Mouse (Mus musculus) stomach, embryonic 16.5 days (tissue): ENCODE results near the gene Krt33a. TPM values are rescaled to one million over a fixed set of nuclear protein-coding genes. Genes with fewer than 3 reads are reported as not detected.
A peak's percentile ranks its signal among the peaks of the same experiment; 100 is the strongest.

ENCODE experiments used
- ATAC-seq: fragments of 200-750 bp; cut with Nextera tagmentation; 2 replicates; pipeline ENCODE4 v1.8.0; 2017; ENCODE audit warnings: moderate number of reproducible peaks, moderate TSS enrichment; ENCODE audit not compliant: insufficient read depth, low FRiP score
- H3K27ac ChIP-seq: fragments of 300-500 bp; sonication (generic); 2 replicates; pipeline ENCODE4 v1.5.1; 2014; ENCODE audit warnings: low read length
- H3K27me3 ChIP-seq: fragments of 300-500 bp; sonication (generic); 2 replicates; pipeline ENCODE4 v1.6.1; 2014; ENCODE audit warnings: low read length, control low read depth, mixed read lengths; ENCODE audit not compliant: control insufficient read depth, insufficient read depth
- H3K36me3 ChIP-seq: fragments of 300-500 bp; sonication (generic); 2 replicates; pipeline ENCODE4 v1.6.1; 2014; ENCODE audit warnings: low read length; ENCODE audit not compliant: control insufficient read depth, insufficient read depth
- H3K4me1 ChIP-seq: fragments of 300-500 bp; sonication (generic); 2 replicates; pipeline ENCODE4 v1.6.1; 2014; ENCODE audit warnings: low read length, control low read depth, mixed read lengths; ENCODE audit not compliant: control insufficient read depth, insufficient read depth
- H3K4me2 ChIP-seq: fragments of 300-500 bp; sonication (generic); 2 replicates; pipeline ENCODE4 v1.6.1; 2014; ENCODE audit warnings: low read depth, low read length, mixed read lengths
- H3K4me3 ChIP-seq: fragments of 300-500 bp; sonication (generic); replicated peaks from 2 replicates; pipeline ENCODE4 v1.5.1; 2014; ENCODE audit warnings: mild to moderate bottlenecking, low read length
- H3K9ac ChIP-seq: fragments of 300-500 bp; sonication (generic); 2 replicates; pipeline ENCODE4 v1.6.1; 2014; ENCODE audit warnings: low read length
- H3K9me3 ChIP-seq: fragments of 300-500 bp; sonication (generic); replicated peaks from 2 replicates; pipeline ENCODE4 v1.6.1; 2016; ENCODE audit warnings: low read length, control low read depth; ENCODE audit not compliant: control insufficient read depth
- WGBS: fragments of 180-500 bp; shearing (Covaris S2); extraction: QIAGEN DNeasy Blood & Tissue Kit; methylation state at CpG from one replicate; pipeline ENCODE4 v1.1.7; 2014; 5-methylcytosine and 5-hydroxymethylcytosine counted together
- polyA plus RNA-seq: library from polyadenylated mRNA; unstranded; fragments of >200 nt; fragmentation: Nextera tagmentation; extraction: Ambion mirVana; gene quantifications from 2 replicates; pipeline ENCODE4 v1.2.1, GENCODE M21; 2015

The Krt33a gene
- polyA plus RNA-seq, 1 experiment from 2014 or later = 0.23 TPM

DNA sequence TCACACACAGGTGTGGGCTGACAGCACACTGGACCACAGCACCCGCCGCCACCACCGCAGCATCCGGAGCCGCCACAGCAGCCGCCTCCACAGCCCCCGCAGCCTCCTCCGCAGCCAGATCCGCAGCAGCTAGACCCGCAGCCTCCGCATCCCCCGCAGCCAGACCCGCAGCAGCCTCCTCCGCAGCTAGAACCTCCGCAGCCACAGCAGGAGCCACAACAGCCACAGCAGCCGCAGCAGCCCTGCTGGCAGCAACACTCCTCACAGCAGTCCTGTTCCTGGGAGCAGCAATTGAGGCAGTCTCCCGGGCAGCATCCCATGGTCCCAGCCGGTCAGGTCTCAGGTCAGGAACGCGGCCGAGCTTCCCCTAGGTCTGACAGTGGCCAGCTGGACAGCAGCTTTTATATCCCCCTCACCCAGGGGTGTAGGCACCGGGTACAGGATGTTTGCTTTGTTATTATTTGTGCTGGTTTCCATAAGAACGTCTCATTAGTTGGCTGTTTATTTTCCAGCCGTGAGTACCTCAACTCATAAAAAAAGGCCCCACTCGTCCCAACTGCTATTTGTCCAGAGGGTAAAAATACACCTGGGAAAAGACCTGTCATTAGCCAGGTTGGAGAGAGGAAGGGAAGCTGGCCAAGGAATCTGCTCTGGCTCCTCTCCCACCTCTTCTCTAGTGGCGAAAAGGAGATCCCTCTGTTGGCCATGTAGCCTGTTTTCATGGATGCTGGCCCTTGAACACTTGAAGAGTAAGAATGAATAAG lies 22.2 kb downstream of the Krt33a start, which contains the start of gene Krtap17-1:
TSS of gene Krtap17-1 (minus strand) at position 375 of the 764 bp plus-strand sequence.
- H3K27ac ChIP-seq = no peak within 1 kb of the TSS
- H3K9ac ChIP-seq = no peak within 1 kb of the TSS
- H3K9me3 ChIP-seq = no peaks in the 10 kb centered on the region
- WGBS = 14% methylated on average over 26 of the region's 26 CpGs
- no peaks in the 10 kb centered on the region for H3K36me3 ChIP-seq
- no peak within 1 kb of the TSS for H3K4me2 ChIP-seq
- no peak for ATAC-seq
- peaks cover 4% of the 10 kb centered on the region; the same call in 1 of the 2 replicates for H3K27me3 ChIP-seq
- H3K4me1 ChIP-seq = no peaks in the 10 kb centered on the region
- no peak within 1 kb of the TSS for H3K4me3 ChIP-seq

DNA sequence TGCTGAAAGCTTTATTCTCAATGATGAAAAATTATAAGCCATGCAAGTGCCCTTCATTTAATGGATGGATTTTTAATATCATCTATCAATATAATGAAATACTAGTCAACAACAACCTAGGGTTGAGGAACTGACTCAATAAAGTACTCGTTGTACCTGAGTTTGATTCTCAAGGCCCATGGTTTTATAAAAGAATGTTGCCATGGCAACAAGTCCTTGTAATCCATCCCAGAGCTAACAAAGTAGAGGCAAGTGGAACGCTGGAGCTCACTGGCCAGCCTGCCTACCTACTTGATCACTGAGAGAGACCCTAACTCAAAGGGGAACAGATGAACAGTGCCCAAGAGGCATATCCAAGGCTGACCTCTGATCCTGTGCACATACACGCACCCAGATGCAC lies 25.4 kb downstream of the Krt33a start:
- H3K27ac ChIP-seq = no peak overlapping the region
- H3K4me1 ChIP-seq = no peaks in the 10 kb centered on the region
- no peaks in the 10 kb centered on the region for H3K9me3 ChIP-seq
- peaks cover 4% of the 10 kb centered on the region; the same call in 1 of the 2 replicates for H3K27me3 ChIP-seq
- no peak overlapping the region for H3K4me3 ChIP-seq
- H3K9ac ChIP-seq = no peak overlapping the region
- H3K4me2 ChIP-seq = no peak overlapping the region
- WGBS = 72% methylated on average over 3 of the region's 3 CpGs
- ATAC-seq = no peak
- H3K36me3 ChIP-seq = no peaks in the 10 kb centered on the region

DNA sequence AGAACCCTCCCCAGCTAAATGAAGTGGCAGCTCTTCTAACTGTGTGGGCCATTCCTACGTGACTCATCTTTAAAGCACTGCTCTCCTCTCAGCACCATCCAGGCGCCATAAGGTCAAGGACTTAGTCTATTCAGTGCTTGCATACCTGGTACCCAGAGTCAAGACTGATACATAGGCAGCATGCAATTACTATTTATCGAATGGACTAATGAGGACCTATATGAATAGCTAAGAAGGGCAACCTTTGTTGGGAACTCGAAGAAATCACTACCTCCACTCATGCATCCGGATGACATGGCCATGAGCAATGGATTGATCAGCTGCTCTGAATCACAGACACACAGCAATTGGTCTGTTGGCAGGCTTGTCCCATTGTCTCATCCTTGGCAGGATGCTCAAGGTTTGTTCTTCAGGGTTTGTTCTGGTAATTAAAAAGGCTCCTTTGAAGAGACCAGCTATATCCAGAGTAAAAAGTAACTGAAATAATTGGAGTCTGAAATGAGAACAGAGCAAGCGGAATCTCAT lies 26.1 kb downstream of the Krt33a start:
- 88% methylated on average over 6 of the region's 6 CpGs for WGBS
- H3K9me3 ChIP-seq = no peaks in the 10 kb centered on the region
- H3K4me3 ChIP-seq = no peak overlapping the region
- no peak overlapping the region for H3K9ac ChIP-seq
- no peak for ATAC-seq
- no peaks in the 10 kb centered on the region for H3K4me1 ChIP-seq
- H3K36me3 ChIP-seq = no peaks in the 10 kb centered on the region
- no peak overlapping the region for H3K4me2 ChIP-seq
- no peaks in the 10 kb centered on the region for H3K27me3 ChIP-seq
- H3K27ac ChIP-seq = no peak overlapping the region

DNA sequence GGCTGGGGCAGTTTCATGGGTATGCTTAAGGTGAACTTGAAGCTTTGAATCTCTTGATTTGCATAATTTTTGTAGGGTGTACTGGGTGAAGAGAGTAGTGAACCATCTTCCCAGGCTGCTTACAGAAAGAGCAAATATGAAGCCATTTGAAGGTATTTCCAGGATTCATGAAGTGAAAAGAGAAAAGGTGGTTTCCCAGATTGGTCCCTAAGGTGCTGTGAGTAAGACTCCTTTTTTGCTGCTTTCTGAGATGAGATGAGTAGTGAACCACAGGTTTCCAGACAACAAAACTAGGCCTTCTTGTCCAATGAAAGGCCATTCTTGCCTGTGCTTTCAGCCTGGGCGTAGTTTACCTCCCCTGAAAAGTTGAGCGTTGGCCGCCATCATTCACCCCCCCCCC lies 27.5 kb downstream of the Krt33a start:
- ATAC-seq = no peak
- WGBS = 86% methylated on average over 3 of the region's 3 CpGs

DNA sequence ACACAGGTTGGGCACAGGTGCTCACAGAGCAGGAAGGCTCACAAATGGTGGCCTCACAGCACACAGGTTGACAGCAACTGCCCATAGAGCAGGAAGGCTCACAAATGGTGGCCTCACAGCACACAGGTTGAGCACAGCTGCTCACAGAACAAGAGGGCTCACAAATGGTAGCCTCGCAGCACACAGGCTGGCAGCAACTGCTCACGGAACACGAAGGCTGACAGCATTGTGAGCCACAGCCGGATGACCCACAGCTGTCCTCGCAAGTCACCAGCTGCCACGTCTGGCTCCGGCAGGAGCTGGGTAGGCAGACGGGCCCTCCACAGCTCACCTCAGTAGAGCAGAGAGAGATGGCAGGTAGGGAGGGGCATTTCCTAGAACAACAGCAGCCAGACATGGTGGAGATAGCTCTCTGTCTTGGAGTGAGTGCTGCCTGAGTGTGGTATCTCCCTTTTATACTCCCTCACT lies 29.8 kb downstream of the Krt33a start, which contains the start of gene Krtap16-1:
TSS of gene Krtap16-1 (minus strand) at position 418 of the 468 bp plus-strand sequence.
- no peaks in the 10 kb centered on the region for H3K27me3 ChIP-seq
- 73% methylated on average over 8 of the region's 8 CpGs for WGBS
- no peak within 1 kb of the TSS for H3K4me2 ChIP-seq
- no peaks in the 10 kb centered on the region for H3K4me1 ChIP-seq
- H3K9me3 ChIP-seq = no peaks in the 10 kb centered on the region
- ATAC-seq = no peak
- H3K4me3 ChIP-seq = no peak within 1 kb of the TSS
- H3K9ac ChIP-seq = no peak within 1 kb of the TSS
- H3K36me3 ChIP-seq = no peaks in the 10 kb centered on the region
- H3K27ac ChIP-seq = no peak within 1 kb of the TSS

More for the DNA sequence above, 27.5 kb downstream of the Krt33a start:
- Histone ChIP-seq H3K4me1 (no peaks in the 10 kb centered on the region), H3K27ac (no peak overlapping the region), H3K27me3 (no peaks in the 10 kb centered on the region), H3K4me3 (no peak overlapping the region), H3K9me3 (no peaks in the 10 kb centered on the region), H3K4me2 (no peak overlapping the region), H3K9ac (no peak overlapping the region), H3K36me3 (no peaks in the 10 kb centered on the region)

DNA sequence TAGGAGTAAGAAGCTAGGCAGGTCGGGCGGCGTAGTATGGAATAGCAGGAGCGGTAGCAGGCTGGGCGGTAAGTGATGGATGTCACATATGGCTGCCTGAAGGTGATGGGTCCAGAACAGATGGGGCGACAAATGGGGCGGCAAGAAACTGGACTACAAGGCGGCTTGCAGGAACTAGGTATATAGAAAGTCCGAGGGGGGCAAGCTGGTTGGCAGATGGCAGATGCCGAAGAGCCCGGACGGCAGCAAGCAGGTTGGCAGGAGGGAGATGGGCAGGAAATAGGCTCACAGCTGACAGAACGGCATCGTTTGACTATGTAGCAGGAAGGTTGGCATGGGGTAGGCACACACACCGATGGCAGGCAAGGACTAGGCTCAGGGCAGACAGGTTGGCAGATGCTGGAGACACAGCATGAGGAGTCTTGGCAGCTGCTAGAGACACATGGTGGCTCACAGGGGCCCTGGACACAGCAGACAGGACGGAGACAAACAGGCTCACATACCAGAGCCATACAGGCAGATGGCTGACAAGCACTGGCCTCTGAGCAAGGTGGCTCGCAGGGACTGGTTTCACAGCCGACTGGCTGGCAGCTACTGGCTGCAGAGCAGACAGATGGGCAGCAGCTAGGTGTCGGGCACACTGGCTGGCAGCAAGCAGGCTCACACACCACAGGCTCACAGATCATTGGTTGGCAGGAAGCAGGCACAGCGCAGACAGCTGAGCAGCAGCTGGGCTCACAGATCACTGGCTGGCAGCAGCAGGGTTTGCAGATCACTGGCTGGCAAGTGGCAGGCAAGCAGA lies 30.5 kb downstream of the Krt33a start:
- Histone ChIP-seq H3K4me3 (no peak overlapping the region), H3K9me3 (no peaks in the 10 kb centered on the region), H3K27ac (no peak overlapping the region), H3K4me1 (no peaks in the 10 kb centered on the region), H3K9ac (no peak overlapping the region), H3K4me2 (no peak overlapping the region), H3K36me3 (no peaks in the 10 kb centered on the region), H3K27me3 (no peaks in the 10 kb centered on the region)
- WGBS = 76% methylated on average over 20 of the region's 20 CpGs
- ATAC-seq = peak; percentile 44; the same call in 1 of the 2 replicates

DNA sequence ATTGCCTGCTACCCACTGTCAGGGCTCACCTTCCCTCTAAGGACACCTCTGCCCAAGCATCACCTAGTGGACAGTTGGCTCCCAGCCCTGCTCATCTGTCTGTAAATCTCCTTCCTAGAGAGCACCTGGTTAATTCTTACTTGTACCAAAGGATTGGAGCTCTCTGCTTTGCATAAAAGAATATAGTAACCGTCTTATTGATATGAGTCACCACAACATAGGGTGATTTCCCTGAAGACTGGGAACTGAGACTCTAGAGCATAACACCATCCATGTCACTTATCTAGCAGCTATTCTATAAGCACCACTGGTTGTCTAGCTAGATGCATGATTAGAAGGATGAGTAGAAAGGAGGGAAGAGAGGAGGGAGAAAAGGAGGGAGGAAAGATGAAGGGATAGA lies 32.6 kb downstream of the Krt33a start:
- no peaks in the 10 kb centered on the region for H3K27me3 ChIP-seq
- H3K4me3 ChIP-seq = no peak overlapping the region
- no peak overlapping the region for H3K27ac ChIP-seq
- no peaks in the 10 kb centered on the region for H3K9me3 ChIP-seq
- ATAC-seq = no peak
- no peak overlapping the region for H3K4me2 ChIP-seq
- H3K9ac ChIP-seq = no peak overlapping the region
- WGBS = 83% methylated on average over 1 of the region's 1 CpGs
- no peaks in the 10 kb centered on the region for H3K36me3 ChIP-seq
- no peaks in the 10 kb centered on the region for H3K4me1 ChIP-seq

DNA sequence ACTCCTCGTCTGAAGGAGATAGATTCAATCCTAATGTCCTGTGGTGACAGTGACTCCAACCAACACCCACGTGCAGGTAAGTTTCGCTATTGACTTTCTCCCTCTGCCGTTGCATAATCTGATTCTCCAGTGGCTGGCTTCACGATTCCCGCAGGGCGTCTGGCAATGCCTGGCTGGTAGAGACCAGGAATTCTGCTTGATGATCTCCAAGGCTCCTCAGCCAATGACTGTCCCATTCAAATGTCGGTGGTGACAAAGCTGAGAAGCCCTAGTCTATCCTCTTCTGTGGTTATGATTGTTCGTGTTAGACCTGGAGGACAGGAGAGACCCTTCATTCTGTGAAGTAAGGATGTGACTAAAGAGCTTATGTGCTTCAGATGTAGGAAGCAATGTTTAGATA lies 33.3 kb downstream of the Krt33a start:
- 86% methylated on average over 9 of the region's 9 CpGs for WGBS
- no peaks in the 10 kb centered on the region for H3K4me1 ChIP-seq
- H3K36me3 ChIP-seq = no peaks in the 10 kb centered on the region
- H3K4me2 ChIP-seq = no peak overlapping the region
- no peak overlapping the region for H3K4me3 ChIP-seq
- ATAC-seq = no peak
- H3K27me3 ChIP-seq = no peaks in the 10 kb centered on the region
- H3K27ac ChIP-seq = no peak overlapping the region
- no peak overlapping the region for H3K9ac ChIP-seq
- H3K9me3 ChIP-seq = no peaks in the 10 kb centered on the region

DNA sequence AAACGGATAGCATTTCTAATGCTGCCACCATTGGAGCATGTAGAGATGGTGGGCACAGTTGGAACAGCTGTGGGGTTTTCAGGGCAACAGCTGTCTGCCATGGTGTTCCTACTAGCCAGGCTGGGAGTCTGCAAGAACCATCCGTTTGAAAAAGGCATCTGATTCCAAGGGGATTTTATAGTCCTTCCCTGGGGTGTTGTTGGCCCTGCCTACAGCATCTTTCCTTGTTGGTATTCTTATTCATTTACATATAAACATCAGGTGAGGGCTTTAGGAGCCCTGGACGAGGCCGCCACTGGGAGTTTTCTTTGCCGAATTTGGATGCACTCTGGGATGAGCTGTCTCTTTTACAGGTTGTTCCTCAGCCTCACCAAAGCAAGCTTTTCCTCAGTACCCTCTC lies 37.1 kb downstream of the Krt33a start, which contains the start of gene Krtap29-1:
TSS of gene Krtap29-1 (minus strand) at position 101 of the 400 bp plus-strand sequence.
- WGBS = 77% methylated on average over 5 of the region's 5 CpGs
- H3K27me3 ChIP-seq = no peaks in the 10 kb centered on the region
- no peak for ATAC-seq
- H3K4me2 ChIP-seq = no peak within 1 kb of the TSS
- H3K9ac ChIP-seq = no peak within 1 kb of the TSS
- no peaks in the 10 kb centered on the region for H3K4me1 ChIP-seq
- H3K4me3 ChIP-seq = no peak within 1 kb of the TSS
- H3K27ac ChIP-seq = no peak within 1 kb of the TSS
- H3K9me3 ChIP-seq = no peaks in the 10 kb centered on the region
- H3K36me3 ChIP-seq = no peaks in the 10 kb centered on the region
